Mouse (Mus musculus): ENCODE measurements around the gene Zpr1.

- TF ChIP-seq POLR2A (IDR thresholded peaks at IDR 0.05; ENCODE audit: borderline replicate concordance, control insufficient read depth, low read depth, low read length) (no peak), CTCF (IDR thresholded peaks at IDR 0.05; ENCODE audit: control insufficient read depth, insufficient read depth, low read length) (no peak)
These were observed 25.5 kb downstream of the Zpr1 start for GRCm38 (mm10) chr9:46298381-46298780.
